Mouse (Mus musculus): Measurements from ENCODE around the gene Gm32687.
"Not testable (repeated sequence)": the region's sequence is repeated elsewhere in the genome, so short reads cannot be mapped to it uniquely, and the experiment has no call there.

The Gm32687 gene

GRCm38 (mm10) chr10:81863409-81864407, at the start of gene Gm32687:
Gene Gm32687, plus strand, starts transcription at chr10:81863934.
- peak; percentile 3 to 17 for DNase-seq

- not testable (repeated sequence) for DNase-seq
These were observed 17.5 kb upstream of the Gm32687 start for GRCm38 (mm10) chr10:81846219-81846618.

- DNase-seq, result not testable (repeated sequence)
These were observed 66.4 kb downstream of the Gm32687 start, which contains the start of gene Zfp781 for GRCm38 (mm10) chr10:81929842-81930743. Gene Zfp781, minus strand, starts transcription at chr10:81930480.
